Mouse (Mus musculus): Measurements from ENCODE around the gene Adamtsl4. TPM values are rescaled to one million over a fixed set of nuclear protein-coding genes. Genes with fewer than 3 reads are reported as not detected.

Adamtsl4 gene
- polyA plus RNA-seq, 1 experiment: 7.9 TPM

DNA sequence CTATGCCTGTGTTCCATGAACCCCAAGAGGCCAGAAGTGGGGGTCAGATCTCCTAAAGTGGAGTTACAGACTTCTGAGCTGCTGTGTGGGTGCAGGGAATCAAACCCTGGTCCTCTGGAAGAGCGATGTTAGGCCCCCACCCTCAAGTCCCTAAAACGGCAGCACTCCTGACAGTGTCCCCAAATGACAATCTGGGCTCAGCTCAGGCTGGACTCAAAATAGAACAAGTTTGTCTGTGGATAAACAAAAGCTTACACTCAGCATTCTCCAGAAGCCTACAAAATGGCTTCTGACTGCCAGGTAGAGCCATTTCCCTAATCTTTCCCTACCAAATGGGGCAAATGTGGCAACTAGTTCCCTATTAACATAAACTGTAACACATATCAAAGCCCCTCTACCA, 13.4 kb upstream of the Adamtsl4 start:
- 93% methylated on average over 2 of the region's 2 CpGs for WGBS
- no peak overlapping the region for H3K4me3 ChIP-seq (ENCODE audit: extremely low read depth, insufficient read depth, insufficient read length)
- TF ChIP-seq POLR2A (IDR thresholded peaks at IDR 0.05; ENCODE audit: low read depth, low read length) (no peak), CTCF (IDR thresholded peaks at IDR 0.05; ENCODE audit: extremely low read depth, insufficient read depth, insufficient read length, insufficient replicate concordance) (no peak)
- no peak for DNase-seq (ENCODE audit: low read depth in 1 of 2, low spot score in 2 of 2)
- H3K27me3 ChIP-seq (ENCODE audit: control insufficient read depth, insufficient read depth, low read length): no peaks in the 10 kb centered on the region
- no peak overlapping the region for H3K27ac ChIP-seq (ENCODE audit: insufficient read depth, low read length)
- no peaks in the 10 kb centered on the region for H3K4me1 ChIP-seq (ENCODE audit: control insufficient read depth, insufficient read depth, insufficient read length)
- no peaks in the 10 kb centered on the region for H3K36me3 ChIP-seq (ENCODE audit: control insufficient read depth, insufficient read depth, low read length)

DNA sequence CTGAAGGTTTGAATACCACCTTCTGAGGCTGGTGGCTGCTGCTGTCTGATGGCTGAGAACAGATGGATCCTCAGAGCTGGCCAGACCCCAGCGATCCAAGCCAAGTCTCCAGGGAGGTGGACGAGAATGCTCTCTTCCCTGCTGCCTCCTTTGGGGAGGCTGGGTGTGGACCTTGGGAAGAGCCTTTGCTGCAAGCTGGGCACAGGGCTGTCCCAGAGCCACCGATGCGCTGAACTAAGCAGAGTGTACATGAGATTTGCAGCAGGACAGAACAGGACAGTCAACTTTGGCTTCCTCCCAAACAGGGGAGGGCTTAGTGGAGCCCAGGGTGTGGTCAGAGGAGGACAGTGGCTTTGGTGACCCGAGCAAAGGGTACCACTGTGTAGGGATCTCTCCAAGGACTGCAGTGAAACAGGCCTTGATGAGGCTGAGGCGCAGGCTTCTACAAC, 12.5 kb upstream of the Adamtsl4 start:
- Histone ChIP-seq H3K27me3 (ENCODE audit: control insufficient read depth, insufficient read depth, low read length) (no peaks in the 10 kb centered on the region), H3K36me3 (ENCODE audit: control insufficient read depth, insufficient read depth, low read length) (no peaks in the 10 kb centered on the region), H3K27ac (ENCODE audit: insufficient read depth, low read length) (no peak overlapping the region), H3K4me3 (ENCODE audit: extremely low read depth, insufficient read depth, insufficient read length) (no peak overlapping the region), H3K4me1 (ENCODE audit: control insufficient read depth, insufficient read depth, insufficient read length) (no peaks in the 10 kb centered on the region; the same call in 1 of the 2 replicates)
- TF ChIP-seq CTCF (IDR thresholded peaks at IDR 0.05; ENCODE audit: extremely low read depth, insufficient read depth, insufficient read length, insufficient replicate concordance) (no peak), POLR2A (IDR thresholded peaks at IDR 0.05; ENCODE audit: low read depth, low read length) (no peak)
- 89% methylated on average over 6 of the region's 6 CpGs for WGBS
- DNase-seq (ENCODE audit: low read depth in 1 of 2, low spot score in 2 of 2): no peak

DNA sequence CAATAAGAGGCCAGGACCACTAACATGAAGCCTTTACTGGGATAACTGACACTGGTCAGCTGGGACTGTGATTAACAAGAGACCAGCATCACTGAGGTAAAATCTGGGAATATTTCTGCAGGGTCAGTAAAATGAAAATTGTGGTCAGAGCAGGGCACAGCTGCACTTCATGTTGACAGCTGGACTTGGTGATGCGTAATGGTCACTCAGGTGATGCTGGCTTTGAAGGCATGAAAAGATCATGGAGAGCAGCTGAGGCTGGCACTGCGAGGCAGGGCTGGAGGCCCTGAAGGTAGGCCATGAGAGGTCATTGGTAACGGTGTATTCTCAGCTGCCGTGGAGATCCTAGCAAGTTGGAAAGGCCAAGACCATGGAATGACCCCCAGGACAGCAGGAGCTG, 10.6 kb upstream of the Adamtsl4 start:
- no peaks in the 10 kb centered on the region for H3K27me3 ChIP-seq (ENCODE audit: control insufficient read depth, insufficient read depth, low read length)
- H3K4me3 ChIP-seq (ENCODE audit: extremely low read depth, insufficient read depth, insufficient read length): no peak overlapping the region
- no peak for DNase-seq (ENCODE audit: low read depth in 1 of 2, low spot score in 2 of 2)
- TF ChIP-seq CTCF (IDR thresholded peaks at IDR 0.05; ENCODE audit: extremely low read depth, insufficient read depth, insufficient read length, insufficient replicate concordance) (no peak), POLR2A (IDR thresholded peaks at IDR 0.05; ENCODE audit: low read depth, low read length) (no peak)
- peaks cover 10% of the 10 kb centered on the region; the same call in 1 of the 2 replicates for H3K4me1 ChIP-seq (ENCODE audit: control insufficient read depth, insufficient read depth, insufficient read length)
- 95% methylated on average over 4 of the region's 4 CpGs for whole genome bisulfite sequencing
- H3K36me3 ChIP-seq (ENCODE audit: control insufficient read depth, insufficient read depth, low read length): no peaks in the 10 kb centered on the region
- no peak overlapping the region for H3K27ac ChIP-seq (ENCODE audit: insufficient read depth, low read length)

DNA sequence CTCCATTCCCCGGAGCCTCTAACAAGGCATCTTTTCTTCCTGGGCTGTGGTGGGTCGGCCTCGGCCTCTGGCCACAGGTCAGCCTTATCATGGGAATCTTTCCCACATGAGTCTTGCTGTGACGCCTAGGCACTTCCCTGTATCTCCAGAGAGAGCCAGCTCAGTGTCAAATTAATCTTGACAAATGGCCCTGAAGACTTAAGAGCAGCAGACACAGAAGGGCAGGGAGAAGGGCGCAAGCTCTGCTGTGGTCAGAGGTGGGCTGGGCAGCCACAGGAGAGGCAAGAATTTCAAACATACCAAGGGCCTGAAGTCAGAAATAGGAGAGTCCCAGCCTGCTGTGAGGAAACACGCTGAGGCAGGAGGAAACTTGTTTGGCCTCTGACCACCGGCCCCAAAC, 8.6 kb upstream of the Adamtsl4 start:
- DNase-seq (ENCODE audit: low read depth in 1 of 2, low spot score in 2 of 2): no peak
- Histone ChIP-seq H3K4me3 (ENCODE audit: extremely low read depth, insufficient read depth, insufficient read length) (no peak overlapping the region), H3K36me3 (ENCODE audit: control insufficient read depth, insufficient read depth, low read length) (no peaks in the 10 kb centered on the region), H3K4me1 (ENCODE audit: control insufficient read depth, insufficient read depth, insufficient read length) (peaks cover 10% of the 10 kb centered on the region; the same call in 1 of the 2 replicates), H3K27me3 (ENCODE audit: control insufficient read depth, insufficient read depth, low read length) (no peaks in the 10 kb centered on the region), H3K27ac (ENCODE audit: insufficient read depth, low read length) (no peak overlapping the region)
- 77% methylated on average over 7 of the region's 7 CpGs for WGBS
- TF ChIP-seq POLR2A (IDR thresholded peaks at IDR 0.05; ENCODE audit: low read depth, low read length) (no peak), CTCF (IDR thresholded peaks at IDR 0.05; ENCODE audit: extremely low read depth, insufficient read depth, insufficient read length, insufficient replicate concordance) (no peak)

DNA sequence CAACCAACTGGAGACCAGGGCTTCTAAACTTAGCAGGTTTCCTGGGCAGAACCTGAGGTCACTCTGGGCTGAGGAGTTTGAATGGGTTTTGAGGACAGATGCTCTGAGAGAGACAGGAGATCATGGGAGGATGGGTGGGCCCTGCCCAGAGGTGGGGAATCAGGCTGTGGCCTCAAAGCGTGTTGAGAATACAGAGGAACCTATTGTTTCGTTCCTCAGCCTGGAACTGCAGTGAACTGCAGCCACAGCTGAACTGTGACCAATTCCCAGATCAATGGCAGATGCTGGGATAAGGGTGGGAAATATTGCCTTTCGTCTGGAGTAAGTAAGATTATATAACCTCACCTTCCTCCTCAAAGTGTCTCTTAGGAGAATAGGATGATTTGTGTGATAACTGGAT, 8.1 kb upstream of the Adamtsl4 start:
- Histone ChIP-seq H3K36me3 (ENCODE audit: control insufficient read depth, insufficient read depth, low read length) (no peaks in the 10 kb centered on the region), H3K27me3 (ENCODE audit: control insufficient read depth, insufficient read depth, low read length) (no peaks in the 10 kb centered on the region), H3K27ac (ENCODE audit: insufficient read depth, low read length) (no peak overlapping the region), H3K4me3 (ENCODE audit: extremely low read depth, insufficient read depth, insufficient read length) (no peak overlapping the region), H3K4me1 (ENCODE audit: control insufficient read depth, insufficient read depth, insufficient read length) (peaks cover 10% of the 10 kb centered on the region; the same call in 1 of the 2 replicates)
- no peak for DNase-seq (ENCODE audit: low read depth in 1 of 2, low spot score in 2 of 2)
- 83% methylated on average over 3 of the region's 3 CpGs for WGBS
- TF ChIP-seq CTCF (IDR thresholded peaks at IDR 0.05; ENCODE audit: extremely low read depth, insufficient read depth, insufficient read length, insufficient replicate concordance): no peak
- TF ChIP-seq POLR2A (IDR thresholded peaks at IDR 0.05; ENCODE audit: low read depth, low read length): no peak

DNA sequence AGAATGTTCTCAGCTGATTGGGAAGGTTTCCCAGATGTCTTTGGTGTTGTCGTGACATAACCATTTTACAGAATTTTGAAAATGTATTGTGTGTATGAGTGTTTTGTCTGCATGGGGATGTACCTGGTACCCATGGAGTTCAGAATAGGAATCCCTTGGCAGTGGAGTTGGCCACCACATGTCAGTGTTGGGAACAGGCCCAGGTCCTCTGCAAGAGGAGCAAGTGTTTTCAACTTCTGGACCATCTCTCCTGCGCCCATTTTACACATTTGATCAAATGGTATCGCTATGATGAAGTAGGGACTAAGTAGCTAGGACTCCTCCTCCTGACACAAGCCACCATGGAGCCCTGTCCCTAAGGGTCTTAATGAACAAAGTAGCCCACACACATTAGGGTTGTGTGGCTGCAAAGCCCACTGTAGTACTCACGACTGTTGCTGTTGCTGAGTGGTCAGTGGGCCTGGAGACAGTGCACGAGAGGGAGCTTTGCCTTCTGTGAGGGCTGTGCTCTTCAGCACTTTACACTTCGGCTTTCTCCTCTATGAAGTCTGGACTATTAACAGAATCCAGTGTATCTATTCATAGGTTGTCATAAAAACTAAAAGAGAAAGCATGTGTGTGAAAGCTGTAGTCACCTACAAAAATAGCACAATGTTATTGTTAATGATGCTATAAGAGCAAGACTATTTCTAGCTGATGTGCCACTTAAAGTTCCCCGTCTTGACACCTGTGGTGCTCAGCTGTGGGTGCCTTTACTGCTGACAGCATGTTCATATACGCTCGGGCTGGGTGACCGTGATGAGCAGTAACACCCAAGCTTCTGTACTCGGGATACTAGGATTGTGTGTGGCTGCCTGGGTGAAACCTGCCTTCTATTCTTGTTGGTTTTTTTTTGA, 7.3 kb upstream of the Adamtsl4 start:
- no peak overlapping the region for H3K4me3 ChIP-seq (ENCODE audit: extremely low read depth, insufficient read depth, insufficient read length)
- WGBS: 70% methylated on average over 11 of the region's 11 CpGs
- TF ChIP-seq POLR2A (IDR thresholded peaks at IDR 0.05; ENCODE audit: low read depth, low read length): no peak
- no peaks in the 10 kb centered on the region for H3K36me3 ChIP-seq (ENCODE audit: control insufficient read depth, insufficient read depth, low read length)
- no peaks in the 10 kb centered on the region for H3K27me3 ChIP-seq (ENCODE audit: control insufficient read depth, insufficient read depth, low read length)
- no peak for DNase-seq (ENCODE audit: low read depth in 1 of 2, low spot score in 2 of 2)
- peaks cover 10% of the 10 kb centered on the region; the same call in 1 of the 2 replicates for H3K4me1 ChIP-seq (ENCODE audit: control insufficient read depth, insufficient read depth, insufficient read length)
- no peak overlapping the region for H3K27ac ChIP-seq (ENCODE audit: insufficient read depth, low read length)

Measured in spleen, adult 2 months (tissue).